Mouse (Mus musculus) lung, postnatal 0 days (tissue): ENCODE measurements around the gene Map2k4. TPM values are rescaled to one million over a fixed set of nuclear protein-coding genes. Genes with fewer than 3 reads are reported as not detected.

Source experiments
- ATAC-seq: fragments of 200-750 bp; cut with Nextera tagmentation; 2 replicates; pipeline ENCODE4 v1.8.0; 2017; ENCODE audit warnings: moderate library complexity
- DNase-seq: peaks from one replicate; pipeline ENCODE4 v3.0.0-alpha.2; 2016; ENCODE audit warnings: low spot score
- H3K27ac ChIP-seq: fragments of 300-500 bp; sonication (generic); 2 replicates; pipeline ENCODE4 v1.5.1; 2014; ENCODE audit warnings: antibody characterized with exemption, mild to moderate bottlenecking, low read length, mixed read lengths
- H3K27me3 ChIP-seq: fragments of 300-500 bp; sonication (generic); replicated peaks from 2 replicates; pipeline ENCODE4 v1.6.1; 2014; ENCODE audit warnings: low read length, mixed read lengths; ENCODE audit not compliant: insufficient read depth
- H3K36me3 ChIP-seq: fragments of 300-500 bp; sonication (generic); 2 replicates; pipeline ENCODE4 v1.6.1; 2014; ENCODE audit warnings: low read length, mixed read lengths; ENCODE audit not compliant: insufficient read depth
- H3K4me1 ChIP-seq: fragments of 300-500 bp; sonication (generic); 2 replicates; pipeline ENCODE4 v1.6.1; 2014; ENCODE audit warnings: antibody characterized with exemption, low read depth, low read length, mixed read lengths; ENCODE audit not compliant: insufficient read depth
- H3K4me2 ChIP-seq: fragments of 300-500 bp; sonication (generic); replicated peaks from 2 replicates; pipeline ENCODE4 v1.6.1; 2014; ENCODE audit warnings: low read depth, mild to moderate bottlenecking, low read length, moderate library complexity, mixed read lengths
- H3K4me3 ChIP-seq: fragments of 300-500 bp; sonication (generic); 2 replicates; pipeline ENCODE4 v1.5.1; 2014; ENCODE audit warnings: low read depth, low read length
- H3K9ac ChIP-seq: fragments of 300-500 bp; sonication (generic); replicated peaks from 2 replicates; pipeline ENCODE4 v1.6.1; 2014; ENCODE audit warnings: low read depth, mild to moderate bottlenecking
- H3K9me3 ChIP-seq: fragments of 300-500 bp; sonication (generic); 2 replicates; pipeline ENCODE4 v1.6.1; 2016; ENCODE audit warnings: low read length, mixed read lengths
- CTCF ChIP-seq: IDR thresholded peaks from 2 replicates; pipeline ENCODE4 v1.5.1; 2016; ENCODE audit warnings: antibody characterized with exemption, mild to moderate bottlenecking
- EP300 ChIP-seq: IDR thresholded peaks from 2 replicates; pipeline ENCODE4 v1.6.1; 2016; ENCODE audit warnings: antibody characterized with exemption, mild to moderate bottlenecking, control low read depth
- WGBS: fragments of 180-500 bp; shearing (Covaris S2); extraction: QIAGEN DNeasy Blood & Tissue Kit; methylation state at CpG from one replicate; pipeline ENCODE4 v1.1.7; 2014; 5-methylcytosine and 5-hydroxymethylcytosine counted together
- microRNA counts: library from miRNA; unstranded; fragments of <30 nt; microRNA quantifications from one replicate; lab custom pipeline; 2015
- microRNA-seq: library from miRNA; unstranded; fragments of <30 nt; microRNA quantifications from one replicate; pipeline ENCODE4, GENCODE M21; 2016
- polyA plus RNA-seq: library from polyadenylated mRNA; unstranded; fragments of >200 nt; fragmentation: Nextera tagmentation; extraction: Ambion mirVana; gene quantifications from 2 replicates; pipeline ENCODE4 v1.2.1, GENCODE M21; 2015

Gene Map2k4
- polyA plus RNA-seq, 1 experiment from 2014 or later, result 42.2 TPM

- DNase-seq, result no peak
- H3K27ac ChIP-seq, result no peak overlapping the region
- H3K9ac ChIP-seq, result no peak overlapping the region
- no peaks in the 10 kb centered on the region for H3K27me3 ChIP-seq
- peak; percentile 62 for ATAC-seq
- no peaks in the 10 kb centered on the region for H3K36me3 ChIP-seq
- H3K9me3 ChIP-seq, result no peaks in the 10 kb centered on the region
- H3K4me1 ChIP-seq, result peaks cover 3% of the 10 kb centered on the region; the same call in 1 of the 2 replicates
- no peak overlapping the region for H3K4me2 ChIP-seq
- H3K4me3 ChIP-seq, result no peak overlapping the region
- 45% methylated on average over 5 of the region's 5 CpGs for WGBS
- TF ChIP-seq CTCF, result no peak
- peak; percentile 31; the same call in 1 of the 2 replicates for TF ChIP-seq EP300
Observed at GRCm38 (mm10) chr11:65646314-65646713, 141.8 kb downstream of the Map2k4 start.

GRCm38 (mm10) chr11:65644539-65644938 is 143.6 kb downstream of the Map2k4 start:
- Histone ChIP-seq H3K4me2 (no peak overlapping the region), H3K4me3 (no peak overlapping the region), H3K27ac (no peak overlapping the region), H3K9me3 (no peaks in the 10 kb centered on the region), H3K9ac (no peak overlapping the region), H3K27me3 (no peaks in the 10 kb centered on the region), H3K4me1 (peaks cover 5% of the 10 kb centered on the region; the same call in 1 of the 2 replicates), H3K36me3 (no peaks in the 10 kb centered on the region)
- peak; percentile 41; the same call in 1 of the 2 replicates for ATAC-seq
- WGBS, result 43% methylated on average over 4 of the region's 4 CpGs
- no peak for DNase-seq
- no peak for TF ChIP-seq CTCF

GRCm38 (mm10) chr11:65640261-65640660 is 147.8 kb downstream of the Map2k4 start:
- Histone ChIP-seq H3K36me3 (no peaks in the 10 kb centered on the region), H3K4me1 (0 out of 2 replicates have a peak, but pooled peaks cover 2% of the 10 kb centered on the region), H3K4me3 (no peak overlapping the region), H3K9ac (no peak overlapping the region), H3K27me3 (no peaks in the 10 kb centered on the region), H3K27ac (no peak overlapping the region), H3K4me2 (no peak overlapping the region), H3K9me3 (no peaks in the 10 kb centered on the region)
- 39% methylated on average over 6 of the region's 6 CpGs for WGBS
- ATAC-seq, result no peak
- DNase-seq, result no peak
- TF ChIP-seq CTCF, result no peak
- no peak for TF ChIP-seq EP300

MicroRNA genes within 50 kb of the gene (microRNA counts, 519-probe panel; counts per million panel counts)
- microRNA mmu-miR-744 (lab: Ali Mortazavi, UCI), result not detected

Small RNAs within 50 kb of the gene (microRNA-seq; reads per million reads assigned to microRNA genes)
- gene Mir744, result 6,098 reads per million, percentile 91 among the genes with 10 or more reads in this experiment

Other genes starting within 250 kb of the Map2k4 start
- 12.5 and 13.3 TPM in 2 replicates for gene Zkscan6, start 18.9 kb upstream of the Map2k4 start, polyA plus RNA-seq